Mouse (Mus musculus): Measurements from ENCODE around the gene Haao. TPM values are rescaled to one million over a fixed set of nuclear protein-coding genes. Genes with fewer than 3 reads are reported as not detected.
A peak's percentile ranks its signal among the peaks of the same experiment; 100 is the strongest.

Haao gene
- polyA plus RNA-seq, 1 experiment from 2014 or later = 93.3 TPM

GRCm38 (mm10) chr17:83823835-83824234 lies 23.9 kb downstream of the Haao start:
- ATAC-seq = peak; percentile 33; the same call in 1 of the 2 replicates
- DNase-seq = no peak
- peaks cover 4% of the 10 kb centered on the region; the same call in 1 of the 2 replicates for H3K4me1 ChIP-seq (ENCODE audit: insufficient read depth)
- H3K4me2 ChIP-seq (ENCODE audit: low read depth, low read length) = no peak overlapping the region
- TF ChIP-seq EP300 (IDR thresholded peaks at IDR 0.05; ENCODE audit: low read depth) (no peak), CTCF (IDR thresholded peaks at IDR 0.05; ENCODE audit: low read depth) (no peak)
- no peaks in the 10 kb centered on the region for H3K9me3 ChIP-seq (ENCODE audit: low read length)
- H3K36me3 ChIP-seq (replicated peaks; ENCODE audit: insufficient read depth, low read length) = no peaks in the 10 kb centered on the region
- H3K27ac ChIP-seq (ENCODE audit: low read depth) = no peak overlapping the region
- H3K27me3 ChIP-seq (ENCODE audit: insufficient read depth, low read length) = no peaks in the 10 kb centered on the region
- H3K4me3 ChIP-seq (ENCODE audit: low read depth, low read length) = no peak overlapping the region
- H3K9ac ChIP-seq (replicated peaks) = no peak overlapping the region
- 48% methylated on average over 7 of the region's 7 CpGs for WGBS (ENCODE audit: insufficient replicate concordance)

- WGBS (ENCODE audit: insufficient replicate concordance) = 78% methylated on average over 3 of the region's 3 CpGs
- no peak overlapping the region for H3K27ac ChIP-seq (ENCODE audit: low read depth)
- ATAC-seq (no peak), DNase-seq (no peak)
- peaks cover 4% of the 10 kb centered on the region; the same call in 1 of the 2 replicates for H3K4me1 ChIP-seq (ENCODE audit: insufficient read depth)
- H3K27me3 ChIP-seq (ENCODE audit: insufficient read depth, low read length) = no peaks in the 10 kb centered on the region
- no peaks in the 10 kb centered on the region for H3K36me3 ChIP-seq (replicated peaks; ENCODE audit: insufficient read depth, low read length)
- H3K9ac ChIP-seq (replicated peaks) = no peak overlapping the region
- H3K4me3 ChIP-seq (ENCODE audit: low read depth, low read length) = no peak overlapping the region
- no peak for TF ChIP-seq EP300 (IDR thresholded peaks at IDR 0.05; ENCODE audit: low read depth)
- no peak for TF ChIP-seq CTCF (IDR thresholded peaks at IDR 0.05; ENCODE audit: low read depth)
- no peak overlapping the region for H3K4me2 ChIP-seq (ENCODE audit: low read depth, low read length)
- no peaks in the 10 kb centered on the region for H3K9me3 ChIP-seq (ENCODE audit: low read length)
These were observed 25.9 kb downstream of the Haao start for GRCm38 (mm10) chr17:83821876-83822275.

GRCm38 (mm10) chr17:83820701-83821100 lies 27.1 kb downstream of the Haao start:
- Histone ChIP-seq H3K27ac (ENCODE audit: low read depth) (no peak overlapping the region), H3K9me3 (ENCODE audit: low read length) (no peaks in the 10 kb centered on the region), H3K36me3 (replicated peaks; ENCODE audit: insufficient read depth, low read length) (no peaks in the 10 kb centered on the region), H3K9ac (replicated peaks) (no peak overlapping the region), H3K27me3 (ENCODE audit: insufficient read depth, low read length) (no peaks in the 10 kb centered on the region), H3K4me2 (ENCODE audit: low read depth, low read length) (no peak overlapping the region), H3K4me1 (ENCODE audit: insufficient read depth) (peaks cover 4% of the 10 kb centered on the region; the same call in 1 of the 2 replicates), H3K4me3 (ENCODE audit: low read depth, low read length) (no peak overlapping the region)
- WGBS (ENCODE audit: insufficient replicate concordance) = 84% methylated on average over 5 of the region's 5 CpGs
- DNase-seq (no peak), ATAC-seq (no peak)
- no peak for TF ChIP-seq CTCF (IDR thresholded peaks at IDR 0.05; ENCODE audit: low read depth)

- no peaks in the 10 kb centered on the region for H3K9me3 ChIP-seq (ENCODE audit: low read length)
- H3K9ac ChIP-seq (replicated peaks) = no peak overlapping the region
- TF ChIP-seq CTCF (IDR thresholded peaks at IDR 0.05; ENCODE audit: low read depth) (no peak), EP300 (IDR thresholded peaks at IDR 0.05; ENCODE audit: low read depth) (no peak)
- ATAC-seq (no peak), DNase-seq (no peak)
- H3K4me3 ChIP-seq (ENCODE audit: low read depth, low read length) = no peak overlapping the region
- no peaks in the 10 kb centered on the region for H3K36me3 ChIP-seq (replicated peaks; ENCODE audit: insufficient read depth, low read length)
- H3K27ac ChIP-seq (ENCODE audit: low read depth) = no peak overlapping the region
- 59% methylated on average over 8 of the region's 8 CpGs for WGBS (ENCODE audit: insufficient replicate concordance)
- H3K4me2 ChIP-seq (ENCODE audit: low read depth, low read length) = no peak overlapping the region
- H3K27me3 ChIP-seq (ENCODE audit: insufficient read depth, low read length) = no peaks in the 10 kb centered on the region
- H3K4me1 ChIP-seq (ENCODE audit: insufficient read depth) = peaks cover 4% of the 10 kb centered on the region; the same call in 1 of the 2 replicates
These were observed 28.3 kb downstream of the Haao start for GRCm38 (mm10) chr17:83819503-83819902.

- H3K9me3 ChIP-seq (ENCODE audit: low read length) = no peaks in the 10 kb centered on the region
- no peak for ATAC-seq
- 51% methylated on average over 7 of the region's 7 CpGs for WGBS (ENCODE audit: insufficient replicate concordance)
- H3K36me3 ChIP-seq (replicated peaks; ENCODE audit: insufficient read depth, low read length) = peaks cover 7% of the 10 kb centered on the region; the same call in 1 of the 2 replicates
- H3K4me2 ChIP-seq (ENCODE audit: low read depth, low read length) = no peak overlapping the region
- H3K27me3 ChIP-seq (ENCODE audit: insufficient read depth, low read length) = no peaks in the 10 kb centered on the region
- TF ChIP-seq CTCF (IDR thresholded peaks at IDR 0.05; ENCODE audit: low read depth) = no peak
- H3K4me1 ChIP-seq (ENCODE audit: insufficient read depth) = peaks cover 2% of the 10 kb centered on the region; the same call in 1 of the 2 replicates
- no peak overlapping the region for H3K9ac ChIP-seq (replicated peaks)
- H3K27ac ChIP-seq (ENCODE audit: low read depth) = no peak overlapping the region
- no peak overlapping the region for H3K4me3 ChIP-seq (ENCODE audit: low read depth, low read length)
- no peak for DNase-seq
These were observed 30.8 kb downstream of the Haao start for GRCm38 (mm10) chr17:83816996-83817395.

GRCm38 (mm10) chr17:83813050-83813449 lies 34.7 kb downstream of the Haao start:
- H3K27me3 ChIP-seq (ENCODE audit: insufficient read depth, low read length) = no peaks in the 10 kb centered on the region
- H3K36me3 ChIP-seq (replicated peaks; ENCODE audit: insufficient read depth, low read length) = peaks cover 19% of the 10 kb centered on the region; the same call in 1 of the 2 replicates
- TF ChIP-seq CTCF (IDR thresholded peaks at IDR 0.05; ENCODE audit: low read depth) = no peak
- no peak for TF ChIP-seq EP300 (IDR thresholded peaks at IDR 0.05; ENCODE audit: low read depth)
- H3K4me3 ChIP-seq (ENCODE audit: low read depth, low read length) = no peak overlapping the region
- no peaks in the 10 kb centered on the region for H3K9me3 ChIP-seq (ENCODE audit: low read length)
- 72% methylated on average over 4 of the region's 4 CpGs for WGBS (ENCODE audit: insufficient replicate concordance)
- ATAC-seq (no peak), DNase-seq (no peak)
- peaks cover 24% of the 10 kb centered on the region for H3K4me1 ChIP-seq (ENCODE audit: insufficient read depth)
- H3K9ac ChIP-seq (replicated peaks) = no peak overlapping the region
- H3K27ac ChIP-seq (ENCODE audit: low read depth) = no peak overlapping the region
- no peak overlapping the region for H3K4me2 ChIP-seq (ENCODE audit: low read depth, low read length)
